Mouse (Mus musculus) adrenal gland, postnatal 25 days (tissue): ENCODE results near the gene Hs2st1. TPM values are rescaled to one million over a fixed set of nuclear protein-coding genes. Genes with fewer than 3 reads are reported as not detected.

ENCODE experiments used
- DNase-seq: peaks from one replicate; pipeline ENCODE4 v3.0.0; 2021; ENCODE audit warnings: mixed read lengths
- total RNA-seq: library from RNA; stranded (reverse); gene quantifications from 2 replicates; pipeline ENCODE4 v1.2.3, GENCODE M21; 2021

Gene Hs2st1
- total RNA-seq, 1 experiment from 2014 or later = 19.5 TPM

GRCm38 (mm10) chr3:144381431-144381980 lies 188.5 kb downstream of the Hs2st1 start:
- no peak for DNase-seq

GRCm38 (mm10) chr3:144380921-144381320 lies 189.1 kb downstream of the Hs2st1 start:
- peak; percentile 87 for DNase-seq

GRCm38 (mm10) chr3:144379801-144380200 lies 190.2 kb downstream of the Hs2st1 start:
- DNase-seq = no peak

Other genes with a start within 250 kb of the Hs2st1 start
- gene Selenof, start 123 bp upstream of the Hs2st1 start, total RNA-seq = 249 and 324 TPM in 2 replicates
- gene Sh3glb1, start 150.2 kb upstream of the Hs2st1 start, total RNA-seq = 180 and 199 TPM in 2 replicates
- gene Clca3a1, start 190.8 kb upstream of the Hs2st1 start, total RNA-seq = 9.2 TPM in 2 replicates
- not detected in 2 replicates for gene Clca3a2, start 249.3 kb upstream of the Hs2st1 start, total RNA-seq